Mouse (Mus musculus): Measurements from ENCODE around the gene Hacl1. TPM values are rescaled to one million over a fixed set of nuclear protein-coding genes. Genes with fewer than 3 reads are reported as not detected.
A peak's percentile ranks its signal among the peaks of the same experiment; 100 is the strongest.

Hacl1 gene
- total RNA-seq, 2 experiments from 2014 or later = 6.1 to 6.3 TPM

- DNase-seq (ENCODE audit: low spot score in 2 of 2) = no peak
- intact Hi-C loops (cut with DNase I) = no loop called here
These were observed 48.0 kb downstream of the Hacl1 start for GRCm38 (mm10) chr14:31593036-31593435.

GRCm38 (mm10) chr14:31591243-31591642 is 49.8 kb downstream of the Hacl1 start, which contains the start of gene Colq:
TSS of gene Colq (minus strand) at chr14:31591343.
- intact Hi-C loops (cut with DNase I) = no loop called here

GRCm38 (mm10) chr14:31586451-31586850 is 54.6 kb downstream of the Hacl1 start:
- no peak for DNase-seq (ENCODE audit: low spot score in 2 of 2)
- intact Hi-C loops (cut with DNase I) = no loop called here

More at GRCm38 (mm10) chr14:31591243-31591642, 49.8 kb downstream of the Hacl1 start, which contains the start of gene Colq:
- DNase-seq (ENCODE audit: low spot score in 2 of 2) = no peak

- intact Hi-C loops (cut with DNase I) = no loop called here
- DNase-seq (ENCODE audit: low spot score in 2 of 2) = no peak
These were observed 58.0 kb downstream of the Hacl1 start for GRCm38 (mm10) chr14:31583082-31583481.

GRCm38 (mm10) chr14:31577966-31578735 is 62.9 kb downstream of the Hacl1 start:
- intact Hi-C loops (cut with DNase I) = no loop called here
- no peak for DNase-seq (ENCODE audit: low spot score in 2 of 2)

GRCm38 (mm10) chr14:31576846-31577697 is 64.0 kb downstream of the Hacl1 start:
- intact Hi-C loops (cut with DNase I) = no loop called here

GRCm38 (mm10) chr14:31575866-31576265 is 65.2 kb downstream of the Hacl1 start:
- DNase-seq (ENCODE audit: low spot score in 2 of 2) = peak; percentile 47 to 50
- intact Hi-C loops (cut with DNase I) = no loop called here

More at GRCm38 (mm10) chr14:31576846-31577697, 64.0 kb downstream of the Hacl1 start:
- no peak for DNase-seq (ENCODE audit: low spot score in 2 of 2)

GRCm38 (mm10) chr14:31574903-31575665 is 66.0 kb downstream of the Hacl1 start:
- DNase-seq (ENCODE audit: low spot score in 2 of 2) = no peak

GRCm38 (mm10) chr14:31572561-31573175 is 68.4 kb downstream of the Hacl1 start:
- intact Hi-C loops (cut with DNase I) = no loop called here

More at GRCm38 (mm10) chr14:31574903-31575665, 66.0 kb downstream of the Hacl1 start:
- intact Hi-C loops (cut with DNase I) = no loop called here

GRCm38 (mm10) chr14:31571419-31571818 is 69.7 kb downstream of the Hacl1 start:
- no peak for DNase-seq (ENCODE audit: low spot score in 2 of 2)
- intact Hi-C loops (cut with DNase I) = no loop called here

More at GRCm38 (mm10) chr14:31572561-31573175, 68.4 kb downstream of the Hacl1 start:
- peak; percentile 58 to 73 for DNase-seq (ENCODE audit: low spot score in 2 of 2)

GRCm38 (mm10) chr14:31570131-31570951 is 70.7 kb downstream of the Hacl1 start:
- DNase-seq (ENCODE audit: low spot score in 2 of 2) = no peak
- intact Hi-C loops (cut with DNase I) = no loop called here

GRCm38 (mm10) chr14:31569151-31569631 is 71.9 kb downstream of the Hacl1 start:
- intact Hi-C loops (cut with DNase I) = no loop called here
- DNase-seq (ENCODE audit: low spot score in 2 of 2) = no peak

GRCm38 (mm10) chr14:31565478-31566212 is 75.4 kb downstream of the Hacl1 start:
- intact Hi-C loops (cut with DNase I) = no loop called here
- no peak for DNase-seq (ENCODE audit: low spot score in 2 of 2)

- intact Hi-C loops (cut with DNase I) = loop anchor here (5.0 kb wide), 1 partner anchor 42 kb away; no protein-coding TSS in a partner anchor
- DNase-seq (ENCODE audit: low spot score in 2 of 2) = no peak
These were observed 76.5 kb downstream of the Hacl1 start for GRCm38 (mm10) chr14:31564452-31565179.

GRCm38 (mm10) chr14:31560886-31561285 is 80.2 kb downstream of the Hacl1 start:
- DNase-seq (ENCODE audit: low spot score in 2 of 2) = no peak
- intact Hi-C loops (cut with DNase I) = loop anchor here (5.0 kb wide), 1 partner anchor 39 kb away; no protein-coding TSS in a partner anchor

GRCm38 (mm10) chr14:31559216-31559615 is 81.9 kb downstream of the Hacl1 start:
- no peak for DNase-seq (ENCODE audit: low spot score in 2 of 2)

GRCm38 (mm10) chr14:31557784-31558183 is 83.3 kb downstream of the Hacl1 start:
- intact Hi-C loops (cut with DNase I) = no loop called here
- no peak for DNase-seq (ENCODE audit: low spot score in 2 of 2)

More at GRCm38 (mm10) chr14:31559216-31559615, 81.9 kb downstream of the Hacl1 start:
- intact Hi-C loops (cut with DNase I) = no loop called here

All from left cerebral cortex, postnatal 36 days (tissue).